Mouse (Mus musculus) E14TG2a.4 (cell line): ENCODE measurements around the gene Fance.

Experiments used
- CTCF ChIP-seq: conservative IDR thresholded peaks from 2 replicates; pipeline ENCODE4 v1.5.1; 2014; ENCODE audit warnings: low read length
- POU5F1 ChIP-seq: IDR thresholded peaks from 2 replicates; pipeline ENCODE4 v1.6.1; 2014; ENCODE audit warnings: low read length, borderline replicate concordance

- TF ChIP-seq CTCF (no peak), POU5F1 (no peak)
Measured at GRCm38 (mm10) chr17:28280423-28280800, 32.9 kb upstream of the Fance start.
